Mouse (Mus musculus): ENCODE data around the gene Mpnd.

DNA sequence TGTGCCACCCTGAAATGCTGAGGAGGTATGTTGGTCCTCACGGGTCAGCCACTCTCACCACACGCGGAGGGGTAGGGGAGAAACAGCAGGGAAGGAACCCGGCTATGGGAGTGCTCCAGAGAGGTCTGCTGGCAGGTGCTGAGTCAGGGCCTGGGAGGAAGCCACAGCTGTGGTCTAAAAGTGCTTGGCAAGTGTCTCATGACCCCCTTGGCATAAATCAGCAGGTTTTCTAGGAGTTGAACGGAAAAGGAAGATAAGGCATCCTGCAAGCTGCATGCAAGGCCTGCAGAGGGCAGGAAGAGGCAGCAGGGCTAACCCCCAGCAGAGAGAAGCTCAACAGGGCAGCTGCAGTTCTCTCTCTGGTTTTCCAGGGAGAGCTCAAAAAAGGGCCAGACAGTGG is 25.4 kb downstream of the Mpnd start:
- TF ChIP-seq EP300 (IDR thresholded peaks at IDR 0.05; ENCODE audit: low read depth) = peak; percentile 60
- TF ChIP-seq CTCF (IDR thresholded peaks at IDR 0.05; ENCODE audit: low read depth) = peak; percentile 54
